Mouse (Mus musculus) induced T-regulatory cell, adult 2 months (primary cell): ENCODE measurements around the gene Ppp1r36.
"Not testable (repeated sequence)": the region's sequence is repeated elsewhere in the genome, so short reads cannot be mapped to it uniquely, and the experiment has no call there.

ENCODE experiments used
- DNase-seq: peaks from one replicate; pipeline ENCODE4 v3.0.0-alpha.2; 2012; ENCODE audit warnings: low read depth

Ppp1r36 gene

DNA sequence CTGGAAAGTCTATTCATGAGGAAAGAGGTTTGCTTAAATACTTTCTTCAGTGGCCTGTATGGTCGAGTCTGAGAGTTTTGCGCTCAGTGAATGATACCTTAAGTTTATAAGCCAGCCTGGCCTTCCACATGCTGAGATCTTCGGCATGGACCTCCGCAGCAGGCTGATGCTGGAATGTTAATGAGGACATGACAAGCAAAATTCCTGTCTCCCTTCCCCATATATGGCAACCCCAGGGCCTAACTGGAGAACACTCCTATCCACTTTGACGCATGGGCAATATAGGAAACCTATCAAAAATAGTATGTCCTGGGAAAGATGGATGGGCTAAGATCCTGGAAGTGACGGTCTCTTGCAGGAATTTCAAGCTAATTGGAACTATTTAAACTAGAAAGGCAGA lies 30.8 kb downstream of the Ppp1r36 start:
- DNase-seq = no peak

- no peak for DNase-seq
These were observed 34.9 kb downstream of the Ppp1r36 start for GRCm38 (mm10) chr12:76452203-76452602.

- not testable (repeated sequence) for DNase-seq
These were observed 41.1 kb downstream of the Ppp1r36 start for GRCm38 (mm10) chr12:76458445-76458844.

GRCm38 (mm10) chr12:76459032-76459431 lies 41.7 kb downstream of the Ppp1r36 start:
- no peak for DNase-seq

GRCm38 (mm10) chr12:76463391-76463790 lies 46.1 kb downstream of the Ppp1r36 start:
- no peak for DNase-seq

DNA sequence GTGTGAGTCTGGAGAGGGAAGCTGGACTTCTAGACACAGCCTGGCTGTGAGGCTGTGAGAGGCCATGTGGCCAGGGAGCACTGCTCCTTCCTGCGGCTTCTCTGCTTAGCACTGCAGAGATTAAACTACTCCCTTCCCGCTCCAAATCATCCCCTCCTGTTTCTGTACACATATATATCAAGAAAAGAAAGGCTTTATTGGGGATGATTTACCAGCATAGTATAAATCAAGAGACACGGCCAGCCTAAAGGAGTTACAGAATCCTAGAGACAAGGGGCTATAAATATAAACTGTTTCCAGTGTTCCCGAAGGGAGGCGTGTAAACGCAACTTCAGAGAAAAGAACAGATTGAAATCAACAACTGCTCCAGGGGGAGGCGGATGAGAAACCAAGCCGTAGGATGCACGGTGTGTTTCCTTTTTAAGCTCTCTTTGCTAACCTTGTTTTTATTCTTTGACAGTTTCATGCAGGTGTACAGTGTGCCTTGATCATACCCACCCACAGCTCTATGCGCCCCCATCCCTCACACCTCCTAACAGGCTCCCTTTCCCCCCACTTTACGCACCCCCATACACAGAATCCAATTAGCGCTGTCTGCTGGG lies 47.4 kb downstream of the Ppp1r36 start:
- DNase-seq = no peak

DNA sequence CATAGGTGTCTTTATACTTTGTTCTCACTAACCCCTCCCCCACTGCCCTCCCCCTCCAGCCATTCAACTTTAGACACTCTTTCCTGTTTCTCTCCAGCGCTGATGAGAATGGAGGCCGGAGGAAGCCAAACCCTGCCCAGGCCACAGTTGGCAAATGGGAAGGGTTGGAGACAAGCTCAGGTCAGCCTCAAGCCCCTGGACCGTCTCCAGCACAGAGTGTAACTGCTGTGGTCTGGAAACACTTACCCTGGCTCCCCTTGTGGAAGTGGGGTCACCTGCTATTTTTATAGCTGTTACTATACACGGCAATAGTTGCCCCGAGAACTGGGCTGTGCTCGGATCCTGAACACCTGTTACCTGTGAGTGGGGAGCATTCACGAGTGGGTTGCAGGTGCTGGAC lies 49.3 kb downstream of the Ppp1r36 start:
- DNase-seq = no peak

- no peak for DNase-seq
These were observed 49.9 kb downstream of the Ppp1r36 start for GRCm38 (mm10) chr12:76467256-76467655.

- DNase-seq = peak; percentile 74
These were observed 54.7 kb downstream of the Ppp1r36 start for GRCm38 (mm10) chr12:76472046-76472445.

- no peak for DNase-seq
These were observed 56.4 kb downstream of the Ppp1r36 start for GRCm38 (mm10) chr12:76473562-76474245.

DNA sequence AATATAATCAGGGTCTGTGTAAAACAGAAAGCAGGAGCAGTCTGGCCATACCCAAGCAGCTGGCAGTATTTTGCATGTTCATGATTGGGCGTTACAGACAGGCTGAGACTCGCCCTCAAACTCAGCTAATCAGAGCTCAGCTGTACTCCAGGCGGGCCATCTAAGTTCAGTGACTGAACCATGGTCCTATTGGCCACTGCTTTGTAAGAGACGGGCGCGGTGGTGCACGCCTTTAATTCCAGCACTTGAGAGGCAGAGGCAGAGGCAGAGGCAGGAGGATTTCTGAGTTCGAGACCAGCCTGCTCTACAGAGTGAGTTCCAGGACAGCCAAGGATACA lies 56.9 kb downstream of the Ppp1r36 start:
- no peak for DNase-seq

DNA sequence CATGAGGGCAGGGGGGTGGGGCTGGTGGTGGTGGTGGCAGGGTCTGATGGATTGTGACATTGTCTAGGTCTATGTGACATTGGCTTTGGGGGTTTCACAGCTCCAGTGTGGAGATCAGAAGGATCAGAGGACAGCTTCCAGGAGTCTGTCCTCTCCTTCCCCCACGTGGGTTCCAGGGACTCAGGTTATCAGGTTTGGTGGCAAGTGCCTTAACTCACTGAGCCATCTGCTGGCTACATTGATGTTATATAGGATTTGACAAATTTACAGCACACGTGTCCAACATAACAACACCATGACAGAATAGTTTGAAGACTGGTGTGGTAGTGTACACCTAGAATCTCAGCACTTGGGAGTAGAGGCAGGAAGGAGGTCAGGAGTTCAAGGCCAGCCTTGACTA lies 57.5 kb downstream of the Ppp1r36 start:
- no peak for DNase-seq

DNA sequence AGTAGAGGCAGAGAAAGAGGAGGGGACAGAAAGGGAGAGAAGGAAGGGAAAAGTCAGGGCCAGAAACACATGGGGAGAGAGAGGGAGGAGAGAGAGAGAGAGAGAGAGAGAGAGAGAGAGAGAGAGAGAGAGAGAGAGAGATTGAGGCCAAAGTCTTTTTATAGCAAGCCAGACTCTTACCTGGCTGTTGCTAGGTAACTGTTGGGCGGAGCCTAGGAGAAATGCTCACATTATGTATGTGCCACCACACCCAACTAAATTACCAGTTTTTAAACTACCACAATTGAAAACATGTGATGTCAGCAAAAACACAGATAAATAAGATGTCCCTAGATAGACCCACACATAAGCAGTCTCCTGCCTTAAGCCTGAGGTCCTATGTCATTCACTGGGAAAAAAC lies 58.8 kb downstream of the Ppp1r36 start:
- DNase-seq = no peak

- DNase-seq = no peak
These were observed 61.1 kb downstream of the Ppp1r36 start for GRCm38 (mm10) chr12:76478309-76479023.

- DNase-seq = no peak
These were observed 61.8 kb downstream of the Ppp1r36 start for GRCm38 (mm10) chr12:76479174-76479573.

DNA sequence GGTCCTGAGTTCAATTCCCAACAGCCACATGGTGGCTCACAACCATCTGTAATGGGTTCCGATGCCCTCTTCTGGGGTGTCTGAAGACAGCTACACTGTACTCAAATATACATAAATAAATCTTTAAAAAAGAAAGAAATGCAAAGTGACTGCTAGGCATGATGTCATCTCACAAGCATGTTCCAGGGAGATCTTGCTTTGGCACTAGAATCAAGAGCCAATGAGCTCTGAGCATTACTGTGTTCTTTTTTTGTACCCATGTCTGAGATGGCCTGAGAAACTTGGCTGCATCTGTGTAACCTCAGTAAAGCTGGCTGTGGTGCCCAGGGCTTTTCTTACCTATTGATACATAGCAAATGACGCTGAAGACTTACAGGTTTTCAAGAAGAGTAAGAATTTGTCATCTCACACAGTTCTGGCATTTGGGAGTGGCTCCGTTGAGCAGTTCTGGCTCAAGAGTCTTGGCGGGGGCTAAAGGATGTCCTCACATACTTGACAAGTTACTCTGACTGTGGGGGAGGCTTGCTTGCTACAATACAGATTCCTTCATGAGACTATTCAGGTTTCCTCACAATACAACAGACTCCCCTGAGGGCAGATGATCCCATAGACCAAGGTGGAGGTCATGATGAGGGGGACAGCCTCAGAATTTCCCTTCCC lies 62.6 kb downstream of the Ppp1r36 start:
- DNase-seq = no peak

DNA sequence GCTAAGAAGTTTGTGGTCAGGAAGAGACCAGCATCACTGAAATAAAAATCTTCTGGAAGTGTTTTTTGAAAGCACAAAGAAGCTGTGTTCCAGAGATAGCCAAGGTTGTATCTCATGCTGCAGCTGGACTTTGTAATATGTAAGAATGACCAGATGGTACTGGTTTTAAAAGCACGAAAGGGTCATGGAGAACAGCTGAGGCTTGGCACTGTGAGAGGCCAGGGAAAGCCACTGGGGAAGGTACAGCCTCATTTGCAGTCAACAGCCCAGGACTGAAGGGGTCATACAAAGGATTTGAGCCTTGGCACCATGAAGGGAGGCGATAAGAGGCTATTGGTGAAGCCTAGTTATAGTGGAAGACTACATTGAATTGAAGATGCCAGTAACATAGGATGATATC lies 65.1 kb downstream of the Ppp1r36 start:
- DNase-seq = no peak

GRCm38 (mm10) chr12:76482948-76483347 lies 65.6 kb downstream of the Ppp1r36 start:
- no peak for DNase-seq

DNA sequence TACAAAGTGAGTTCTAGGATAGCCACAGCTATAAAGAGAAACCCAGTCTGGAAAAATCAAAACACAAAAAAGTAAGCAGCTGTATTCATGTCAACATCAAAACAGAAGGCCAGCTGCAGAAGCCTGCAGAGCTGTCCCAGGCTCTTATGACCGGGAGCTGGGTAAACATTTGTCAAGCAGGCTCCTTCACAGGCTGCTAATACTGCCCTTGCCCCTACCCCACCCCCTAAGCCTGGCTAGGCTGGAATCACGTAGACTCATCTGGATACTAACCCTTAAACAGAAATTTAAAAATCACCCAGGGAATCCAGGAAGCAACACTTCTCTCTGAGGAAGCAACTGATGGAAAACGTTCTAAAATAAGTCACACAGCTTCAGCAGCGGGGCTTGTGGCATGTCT lies 67.5 kb downstream of the Ppp1r36 start:
- no peak for DNase-seq

GRCm38 (mm10) chr12:76485381-76485780 lies 68.0 kb downstream of the Ppp1r36 start:
- no peak for DNase-seq

DNA sequence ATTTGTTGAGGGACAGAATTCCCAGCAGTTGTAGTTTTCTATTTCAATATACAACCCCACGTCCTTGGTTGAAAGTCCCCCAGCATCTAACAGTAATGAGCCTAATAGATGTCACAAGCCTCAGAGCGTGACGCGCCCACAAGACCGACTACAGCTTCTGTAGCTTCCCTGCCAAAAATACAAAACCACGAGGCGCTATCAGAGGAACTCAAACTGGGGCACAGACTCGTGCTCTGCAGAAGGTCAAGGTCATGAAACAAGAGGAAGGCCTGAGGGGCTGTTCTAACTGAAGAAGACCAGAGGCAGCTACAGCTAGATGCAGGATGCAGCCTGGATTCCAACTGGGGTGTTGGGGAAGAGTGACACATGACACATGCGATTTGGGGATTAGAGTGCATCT lies 69.6 kb downstream of the Ppp1r36 start:
- no peak for DNase-seq
